Mouse (Mus musculus) layer of hippocampus, adult 9-10 months (tissue): Measurements from ENCODE around the gene Olfr603.
"Not testable (repeated sequence)": the region's sequence is repeated elsewhere in the genome, so short reads cannot be mapped to it uniquely, and the experiment has no call there.

Experiments
- DNase-seq: peaks from one replicate; pipeline ENCODE4 v3.0.0; 2022; ENCODE audit warnings: low spot score

Olfr603 gene

DNA sequence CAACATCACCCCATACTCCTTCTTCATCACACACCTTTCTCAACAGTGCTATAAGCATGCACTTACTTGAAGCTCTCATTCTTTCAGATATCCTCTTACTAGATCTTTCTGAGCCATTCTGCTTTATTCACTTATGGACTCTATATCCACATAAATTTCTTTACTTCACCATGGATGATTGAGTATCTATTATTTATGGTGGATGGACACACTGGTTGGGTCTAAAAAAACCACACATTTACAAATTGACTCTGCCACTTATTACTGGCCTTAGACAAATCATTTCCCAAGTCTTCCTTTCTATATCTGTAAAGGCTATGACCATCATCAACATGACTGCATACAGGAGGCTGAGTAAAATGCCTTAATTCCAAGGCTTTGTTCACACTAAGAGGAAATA, at the start of gene Olfr603:
Olfr603 (minus strand) TSS at position 101 of the 400 bp plus-strand sequence.
- DNase-seq = no peak

DNA sequence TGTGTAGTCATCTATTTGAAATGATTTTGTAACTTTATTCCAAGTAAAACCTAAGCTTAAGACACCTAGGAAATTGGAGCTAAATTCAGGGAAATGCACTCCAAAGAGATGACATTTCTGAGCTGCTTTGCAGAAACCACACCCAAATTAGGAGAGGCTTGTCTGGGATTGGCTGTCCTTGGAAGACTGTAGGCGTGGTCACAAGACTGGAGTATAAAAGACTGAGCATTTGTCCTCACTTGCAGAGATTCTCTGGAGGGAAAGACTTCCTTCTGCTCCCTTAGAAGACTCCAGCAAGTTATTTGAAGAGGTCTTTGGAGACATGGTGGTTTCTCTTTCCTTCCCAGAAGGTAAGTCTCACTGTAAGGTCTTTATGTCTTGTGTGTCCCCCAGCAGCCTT, 28.8 kb upstream of the Olfr603 start, which contains the start of gene Usp17lc:
Usp17lc (plus strand) TSS at position 301 of the 400 bp plus-strand sequence.
- not testable (repeated sequence) for DNase-seq

- DNase-seq = not testable (repeated sequence)
Observed at GRCm38 (mm10) chr7:103406521-103407055, 20.6 kb upstream of the Olfr603 start.

GRCm38 (mm10) chr7:103398981-103399380, 13.0 kb upstream of the Olfr603 start:
- DNase-seq = no peak

DNA sequence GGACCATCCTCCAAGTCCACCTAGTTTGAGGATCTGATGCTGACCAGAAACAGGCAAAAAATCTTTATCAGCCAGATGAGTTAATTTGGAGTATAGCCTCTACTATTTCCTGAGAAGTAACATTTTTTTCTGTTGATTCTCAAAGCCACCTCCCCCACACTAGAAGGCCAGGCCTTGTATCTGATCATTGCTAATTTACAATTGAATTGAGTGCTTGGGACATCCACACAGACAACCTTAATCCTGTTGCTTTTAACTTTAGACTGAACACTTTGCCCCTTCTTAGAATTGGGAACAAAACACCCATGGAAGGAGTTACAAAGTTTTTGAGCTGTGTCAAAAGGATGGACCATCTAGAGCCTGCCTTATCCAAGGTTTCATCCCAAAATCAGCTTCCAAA, 11.8 kb upstream of the Olfr603 start:
- DNase-seq = no peak

DNA sequence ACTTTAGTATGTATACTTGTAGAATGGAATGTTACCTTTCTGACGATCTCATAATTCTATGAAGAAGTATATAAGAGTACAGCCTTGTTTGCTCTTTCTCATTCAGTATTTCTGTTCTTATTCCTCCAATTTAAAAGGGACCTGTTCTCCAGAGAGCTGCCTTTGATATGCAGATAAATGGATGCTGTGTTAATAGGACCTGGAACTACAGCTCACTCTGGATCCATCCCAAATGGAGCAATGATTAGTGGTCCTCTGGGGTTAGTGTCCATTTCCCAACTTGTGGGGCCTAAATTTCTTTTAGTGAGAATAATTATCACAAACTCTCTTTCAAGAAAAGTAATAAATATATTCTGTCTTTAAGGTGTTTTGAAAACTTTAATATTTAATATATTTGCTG, 23.4 kb downstream of the Olfr603 start, which contains the start of gene Olfr601:
Olfr601 (minus strand) TSS at position 101 of the 400 bp plus-strand sequence.
- no peak for DNase-seq

DNA sequence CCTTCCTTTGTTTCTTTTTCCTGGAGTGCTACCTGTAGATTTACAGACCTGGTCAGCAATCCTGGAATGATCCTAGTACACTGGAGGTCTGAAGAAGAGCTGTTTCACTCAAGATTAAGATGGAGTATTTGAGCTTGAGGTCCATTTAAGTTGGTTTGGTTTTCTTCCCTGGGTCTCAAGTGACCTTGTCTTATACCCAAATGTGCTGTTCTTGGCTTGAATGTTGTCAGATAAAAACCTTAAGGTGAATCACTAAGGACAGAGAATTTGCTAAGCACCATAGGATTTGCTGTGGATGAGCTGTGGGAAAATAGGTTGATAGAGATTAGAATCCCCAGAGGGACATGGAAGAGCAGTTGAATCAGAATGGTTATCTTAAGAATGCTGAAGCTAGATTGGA, 36.4 kb downstream of the Olfr603 start, which contains the start of gene Olfr600:
Olfr600 (minus strand) TSS at position 101 of the 400 bp plus-strand sequence.
- no peak for DNase-seq

GRCm38 (mm10) chr7:103335617-103336016, 50.4 kb downstream of the Olfr603 start, which contains the start of gene Olfr599:
Olfr599 (plus strand) TSS chr7:103335917.
- no peak for DNase-seq
